Mouse (Mus musculus) Patski (cell line): ENCODE results near the gene Ecd. TPM values are rescaled to one million over a fixed set of nuclear protein-coding genes. Genes with fewer than 3 reads are reported as not detected.

Experiments used
- ATAC-seq: fragments of 100-300 bp; one replicate; pipeline ENCODE4 v1.8.0; 2021
- CTCF ChIA-PET: fragments of 350-600 bp; sonication (Branson Sonifier 250); formaldehyde crosslinking; loops from one replicate; lab custom pipeline; 2022; ENCODE audit warnings: inconsistent platforms; lab: Charles Lee
- POLR2A ChIA-PET: fragments of 350-600 bp; sonication (Branson Sonifier 250); formaldehyde crosslinking; loops from one replicate; lab custom pipeline; 2022; ENCODE audit warnings: antibody characterized with exemption, inconsistent platforms; lab: Charles Lee
- DNase-seq: peaks from one replicate; pipeline ENCODE4 v3.0.0-alpha.2; 2011; ENCODE audit warnings: low read depth, low spot score
- H3K27me3 ChIP-seq: fragments of 371-371 bp; one replicate; pipeline ENCODE4 v1.5.1; 2021
- CTCF ChIP-seq: fragments of 100-300 bp; IDR thresholded peaks from one replicate; pipeline ENCODE4 v1.5.1; 2021
- in situ Hi-C: fragments of 300-500 bp; cut with MboI; formaldehyde crosslinking; loops from 3 replicates; pipeline ENCODE4 v1.11.1; 2018; ENCODE audit warnings: low pct_unique_long_range_greater_than_20kb, mixed read lengths
- polyA plus RNA-seq: library from polyadenylated mRNA; unstranded; gene quantifications from one replicate; pipeline ENCODE4 v1.2.3, GENCODE M21; 2021

Gene Ecd
- 46.4 TPM for polyA plus RNA-seq

DNA sequence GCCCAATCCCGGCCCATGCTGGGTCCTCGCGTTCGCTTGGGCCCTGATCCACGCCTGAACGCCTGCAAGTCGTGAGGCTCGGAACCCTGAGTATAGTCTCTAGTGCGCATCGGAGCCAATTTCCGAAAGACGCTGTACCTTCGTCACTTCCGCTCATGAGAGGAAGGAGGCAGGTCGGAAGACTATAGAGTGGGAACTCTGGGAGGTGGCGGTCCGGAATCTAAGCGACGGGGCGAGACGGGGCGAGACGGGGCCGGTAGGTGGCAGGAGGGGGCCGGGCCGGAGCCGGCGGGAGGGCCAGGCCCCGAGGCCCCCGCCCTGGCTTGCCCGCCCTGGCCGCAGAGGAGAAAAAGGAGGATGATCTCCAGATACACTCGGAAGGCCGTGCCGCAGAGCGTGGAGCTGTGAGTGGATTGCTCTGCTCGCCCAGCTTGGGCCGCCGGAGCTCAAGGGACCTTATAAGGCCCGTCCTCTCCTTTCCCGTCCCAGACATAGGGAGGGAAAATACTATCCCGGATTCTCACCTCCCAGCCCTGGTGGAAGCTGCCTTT is at the start of gene Ecd, which contains the start of gene Fam149b:
Gene Ecd, minus strand, starts transcription at position 131 of the 551 bp plus-strand sequence.
Gene Fam149b, plus strand, starts transcription at position 172 of the 551 bp plus-strand sequence.
- no peaks in the 10 kb centered on the region for H3K27me3 ChIP-seq
- DNase-seq (peak; percentile 87), ATAC-seq (peak; percentile 85)
- ChIA-PET POLR2A (interaction anchor here (0.5 to 1.1 kb wide), 3 partner anchors 10 to 68 kb away, joined by 3 to 4 read pairs (median 3); no protein-coding TSS in a partner anchor), CTCF (interaction anchor here (0.7 to 3.6 kb wide), 6 partner anchors 8 to 49 kb away, joined by 3 to 12 read pairs (median 5); no protein-coding TSS in a partner anchor)
- in situ Hi-C loops, result no loop called here
- TF ChIP-seq CTCF, result peak; percentile 91

DNA sequence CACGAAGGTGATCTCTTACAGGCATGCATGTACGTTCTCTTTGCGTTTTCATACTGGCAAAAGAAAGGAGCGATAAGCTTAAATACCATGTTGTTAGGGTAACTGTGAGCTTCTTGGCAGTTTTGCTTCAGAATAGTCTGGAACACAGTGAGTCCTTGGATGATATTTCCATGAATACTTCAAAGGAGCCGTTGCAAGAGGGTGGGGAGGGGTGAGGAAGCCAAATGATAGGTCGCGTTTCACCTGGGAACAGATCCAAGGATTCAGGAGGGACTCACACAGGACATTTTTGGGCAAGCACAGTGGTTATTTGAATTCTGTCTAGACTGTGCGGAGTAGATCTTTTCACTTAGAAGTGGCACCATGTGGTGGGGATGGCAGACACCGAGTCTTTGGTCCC is 49.3 kb upstream of the Ecd start:
- ATAC-seq, result no peak

DNA sequence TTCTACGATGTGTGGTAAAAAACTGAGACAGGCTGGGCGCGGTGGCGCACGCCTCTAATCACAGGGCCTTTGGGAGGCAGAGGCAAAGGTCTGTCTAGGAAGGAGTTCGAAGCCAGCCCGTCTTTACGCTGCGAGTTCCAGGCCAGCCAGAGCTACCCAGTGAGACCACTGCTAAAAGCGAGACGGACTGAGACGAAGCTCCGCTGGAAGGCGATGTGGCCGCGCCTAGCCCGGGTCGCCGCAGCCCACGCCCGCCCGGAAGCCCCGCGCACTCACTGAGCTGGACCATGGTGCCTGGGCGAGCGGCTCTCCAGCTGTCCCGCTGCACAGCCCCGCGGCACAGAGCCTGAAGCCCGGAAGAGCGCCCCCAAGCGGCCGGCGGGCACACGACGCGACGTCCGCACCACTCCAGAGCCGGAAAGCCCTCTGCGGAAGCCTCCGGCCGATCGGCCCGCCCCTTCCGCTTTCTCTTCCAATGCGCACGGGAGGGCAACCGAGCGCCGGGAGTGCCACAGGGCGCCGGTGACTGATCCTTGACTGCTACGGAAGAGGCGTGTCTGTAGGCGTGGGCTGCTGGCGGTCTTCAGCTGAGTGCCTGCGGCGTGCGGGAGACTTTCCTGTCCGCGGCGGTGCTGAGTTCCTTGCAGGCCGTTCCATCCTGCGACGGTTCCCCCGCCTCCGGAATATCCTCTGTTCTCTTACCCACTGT is 45.4 kb upstream of the Ecd start, which contains the start of gene Mrps16:
Gene Mrps16, minus strand, starts transcription at position 430 of the 709 bp plus-strand sequence.
- no peaks in the 10 kb centered on the region for H3K27me3 ChIP-seq
- in situ Hi-C loops, result no loop called here
- POLR2A ChIA-PET, result no interaction called here
- peak; percentile 46 for DNase-seq
- CTCF ChIA-PET, result interaction anchor here (0.7 to 1.2 kb wide), 6 partner anchors 12 to 63 kb away, joined by 3 to 5 read pairs (median 3); no protein-coding TSS in a partner anchor
- no peak for TF ChIP-seq CTCF
- peak; percentile 96 for ATAC-seq

More for the DNA sequence above, 49.3 kb upstream of the Ecd start:
- TF ChIP-seq CTCF, result no peak
- ChIA-PET POLR2A (no interaction called here), CTCF (interaction anchor here (0.9 to 1.4 kb wide), 3 partner anchors 19 to 49 kb away, joined by 3 read pairs; no protein-coding TSS in a partner anchor)
- DNase-seq, result no peak
- in situ Hi-C loops, result no loop called here
- no peaks in the 10 kb centered on the region for H3K27me3 ChIP-seq

- DNase-seq, result no peak
- ChIA-PET CTCF (interaction anchor here (0.8 to 2.3 kb wide), 3 partner anchors 14 to 91 kb away, joined by 3 to 9 read pairs (median 3); no protein-coding TSS in a partner anchor), POLR2A (no interaction called here)
- no peaks in the 10 kb centered on the region for H3K27me3 ChIP-seq
- in situ Hi-C loops, result no loop called here
- no peak for TF ChIP-seq CTCF
- no peak for ATAC-seq
These were observed 44.4 kb upstream of the Ecd start for GRCm38 (mm10) chr14:20392326-20392725.

- ChIA-PET POLR2A (interaction anchor here (0.6 kb wide), 1 partner anchor 28 kb away, joined by 4 read pairs; no protein-coding TSS in a partner anchor), CTCF (interaction anchor here (3.2 kb wide), 1 partner anchor 11 kb away, joined by 20 read pairs; no protein-coding TSS in a partner anchor)
- H3K27me3 ChIP-seq, result no peaks in the 10 kb centered on the region
- ATAC-seq (no peak), DNase-seq (no peak)
- no peak for TF ChIP-seq CTCF
- in situ Hi-C loops, result no loop called here
These were observed 41.6 kb upstream of the Ecd start for GRCm38 (mm10) chr14:20389446-20390079.

DNA sequence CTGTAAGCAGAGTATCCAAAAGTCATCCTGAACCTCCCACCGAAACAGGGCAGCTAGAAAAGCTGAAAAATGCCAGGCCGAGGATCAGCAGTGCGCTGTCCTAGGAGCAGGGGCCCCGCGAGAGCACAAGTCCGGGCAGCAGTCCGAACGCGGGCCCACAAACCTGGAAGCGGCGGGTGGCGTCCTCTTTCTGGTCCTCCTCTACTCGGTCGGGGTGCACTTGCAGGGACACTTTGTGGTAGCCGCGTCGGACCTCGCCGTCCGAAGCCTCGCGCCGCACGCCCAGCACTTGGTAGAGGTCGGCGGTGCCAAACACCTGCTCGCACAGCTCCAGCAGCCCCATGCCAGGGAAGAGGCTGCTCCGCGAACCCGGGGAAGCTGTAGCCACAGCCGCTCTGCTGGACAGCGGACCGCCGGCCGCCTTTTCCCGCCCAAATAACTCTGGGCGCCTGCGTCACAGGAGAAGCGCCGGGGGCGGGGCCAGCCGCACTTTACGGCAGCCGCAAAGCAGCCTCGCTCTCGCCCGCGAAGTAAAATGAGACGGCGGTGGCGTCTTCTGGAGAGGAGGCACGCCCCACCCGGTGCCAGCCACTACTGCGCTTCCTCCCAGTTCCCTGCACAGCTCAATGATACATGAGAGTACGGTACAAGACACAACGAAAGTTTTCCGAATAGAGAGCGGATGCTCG is 40.7 kb upstream of the Ecd start, which contains the start of gene Dnajc9:
Gene Dnajc9, minus strand, starts transcription at position 470 of the 689 bp plus-strand sequence.
- no peak for TF ChIP-seq CTCF
- CTCF ChIA-PET, result interaction anchor here (3.2 kb wide), 1 partner anchor 10 kb away, joined by 20 read pairs; no protein-coding TSS in a partner anchor
- ATAC-seq (peak; percentile 46), DNase-seq (peak; percentile 56)
- no peaks in the 10 kb centered on the region for H3K27me3 ChIP-seq
- in situ Hi-C loops, result no loop called here
- POLR2A ChIA-PET, result interaction anchor here (0.5 to 1.1 kb wide), 2 partner anchors 9 to 300 kb away, joined by 3 to 5 read pairs; no protein-coding TSS in a partner anchor

DNA sequence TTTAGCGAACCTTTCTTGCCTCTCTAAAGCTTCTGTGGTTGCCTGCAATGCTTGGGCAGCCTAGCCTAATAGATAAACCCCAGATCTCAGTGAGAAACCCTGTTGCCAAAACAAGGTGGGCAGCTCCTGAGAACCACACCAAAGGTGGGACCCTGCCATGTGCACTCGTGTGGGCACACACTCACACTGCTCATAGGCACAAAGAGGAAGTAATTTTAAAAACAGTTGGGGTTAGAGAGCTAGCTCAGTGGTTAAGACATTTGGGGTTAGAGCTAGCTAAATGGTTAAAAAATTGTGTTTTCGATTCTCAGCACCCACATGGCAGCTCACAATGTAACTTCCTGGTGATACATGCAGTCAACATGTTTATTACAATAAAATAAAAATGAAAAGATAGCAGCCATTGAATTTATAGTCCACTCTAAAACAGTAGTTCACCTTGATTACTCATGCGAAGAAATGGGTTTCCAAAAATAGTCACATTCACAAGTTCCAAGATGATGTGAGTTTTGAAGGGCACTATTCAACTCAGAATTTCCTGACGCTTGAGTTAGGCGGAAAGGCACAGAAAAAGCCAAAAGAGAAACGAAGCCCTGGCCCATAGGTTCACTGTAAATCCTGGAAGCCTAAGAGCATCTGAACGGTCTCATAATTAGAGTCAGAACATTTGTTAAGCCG is 32.0 kb upstream of the Ecd start:
- POLR2A ChIA-PET, result interaction anchor here (1.1 kb wide), 1 partner anchor 8 kb away, joined by 3 read pairs; the partner anchor contains the start of gene Dnajc9
- ATAC-seq (no peak), DNase-seq (no peak)
- TF ChIP-seq CTCF, result no peak
- in situ Hi-C loops, result no loop called here
- CTCF ChIA-PET, result interaction anchor here (0.9 to 3.4 kb wide), 7 partner anchors 9 to 40 kb away, joined by 3 to 20 read pairs (median 4); partner anchors contain the start of genes Dnajc9, Fam149b and Mrps16
- no peaks in the 10 kb centered on the region for H3K27me3 ChIP-seq

DNA sequence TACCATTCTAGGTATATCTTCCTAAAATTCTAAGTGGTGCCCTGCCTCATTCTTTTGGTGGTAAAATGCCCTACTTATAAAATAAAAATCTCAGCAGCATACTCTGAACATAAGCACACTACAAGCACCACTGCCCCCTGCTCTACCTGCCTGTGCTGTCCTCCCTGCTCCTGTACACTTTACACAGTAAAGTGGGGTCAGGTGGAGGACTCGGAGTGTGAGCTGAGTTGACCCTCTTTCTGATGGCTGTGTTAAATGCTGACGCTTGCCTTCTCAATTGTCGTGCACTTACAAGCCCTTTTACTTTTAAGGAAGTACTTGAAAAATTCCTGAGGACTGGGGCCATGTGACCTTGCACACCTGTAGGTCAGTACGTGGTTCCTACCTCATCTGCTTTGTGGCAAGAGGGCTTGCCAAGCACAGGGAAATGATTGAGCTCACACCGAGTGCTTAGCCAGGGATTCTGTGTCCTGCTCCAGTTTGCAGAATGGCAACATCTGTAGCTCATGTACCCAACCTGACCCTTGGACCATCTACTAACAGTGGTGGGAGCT is 31.2 kb upstream of the Ecd start:
- CTCF ChIA-PET, result interaction anchor here (0.9 to 3.4 kb wide), 9 partner anchors 9 to 162 kb away, joined by 3 to 20 read pairs (median 4); partner anchors contain the start of genes Dnajc9, Fam149b and Mrps16
- in situ Hi-C loops, result no loop called here
- DNase-seq, result no peak
- no peaks in the 10 kb centered on the region for H3K27me3 ChIP-seq
- POLR2A ChIA-PET, result interaction anchor here (1.1 kb wide), 1 partner anchor 9 kb away, joined by 3 read pairs; the partner anchor contains the start of gene Dnajc9
- ATAC-seq, result no peak
- TF ChIP-seq CTCF, result no peak
